Mouse (Mus musculus) right cerebral cortex, postnatal 4 days (tissue): Measurements from ENCODE around the gene Gm45711.

ENCODE experiments used
- DNase-seq: peaks from one replicate; pipeline ENCODE4 v3.0.0-alpha.2; 2022

Gene Gm45711

DNA sequence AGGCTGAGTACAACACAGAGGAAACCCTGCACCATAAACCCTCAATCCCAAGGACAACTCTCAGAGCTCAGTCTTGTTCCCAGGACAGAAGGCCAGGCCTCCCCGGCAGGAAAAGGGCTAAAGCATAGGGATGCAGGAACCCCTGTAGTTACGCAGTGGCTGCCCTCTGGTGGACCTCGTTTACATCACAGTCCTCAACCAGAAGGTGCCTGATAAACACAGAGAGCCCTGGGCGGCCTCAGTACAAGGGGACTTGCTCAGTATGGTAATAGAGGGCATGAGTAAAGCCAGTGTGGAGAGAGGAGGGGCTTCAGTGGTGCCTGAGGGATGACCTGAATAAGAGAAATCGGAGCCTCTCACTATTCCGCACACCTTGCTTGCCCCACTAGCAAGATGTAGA is 75.3 kb downstream of the Gm45711 start:
- DNase-seq, result no peak

- no peak for DNase-seq
Observed at GRCm38 (mm10) chr8:104232919-104233318, 77.0 kb downstream of the Gm45711 start.

DNA sequence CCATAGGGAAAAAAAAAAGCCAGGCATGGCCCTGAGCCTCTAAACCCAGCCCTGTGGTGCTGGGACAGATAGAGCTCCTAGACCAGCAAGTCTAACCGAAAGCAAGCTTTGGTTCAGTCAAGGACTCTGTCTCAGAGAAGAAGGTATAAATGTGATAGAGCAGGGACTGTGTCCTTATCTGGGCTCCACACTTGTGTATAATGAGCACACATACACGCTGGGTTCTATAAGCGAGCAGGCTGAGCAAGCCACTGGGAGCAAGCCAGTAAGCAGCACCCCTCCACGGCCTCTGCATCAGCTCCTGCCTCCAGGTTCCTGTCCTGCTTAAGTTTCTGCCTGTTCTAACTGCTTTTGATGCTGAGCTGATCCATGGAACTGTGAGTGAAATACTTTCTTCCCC is 77.8 kb downstream of the Gm45711 start:
- DNase-seq, result no peak
